Mouse (Mus musculus) ES-Bruce4 (cell line): ENCODE data around the gene Cldn20. TPM values are rescaled to one million over a fixed set of nuclear protein-coding genes. Genes with fewer than 3 reads are reported as not detected.

Experiments
- H3K27ac ChIP-seq: 2 replicates; pipeline ENCODE4 v1.5.1; 2012; ENCODE audit warnings: low read length, inconsistent platforms; ENCODE audit not compliant: insufficient read depth
- H3K27me3 ChIP-seq: 2 replicates; pipeline ENCODE4 v1.6.1; 2012; ENCODE audit warnings: mild to moderate bottlenecking, low read length, inconsistent platforms; ENCODE audit not compliant: control insufficient read depth, poor library complexity, insufficient read depth, severe bottlenecking
- H3K36me3 ChIP-seq: 2 replicates; pipeline ENCODE4 v1.6.1; 2012; ENCODE audit warnings: inconsistent platforms, mild to moderate bottlenecking, low read length, moderate library complexity; ENCODE audit not compliant: control insufficient read depth, poor library complexity, insufficient read depth, severe bottlenecking
- H3K4me1 ChIP-seq: one replicate; pipeline ENCODE4 v1.8.1; 2011; ENCODE audit warnings: low read length; ENCODE audit not compliant: control insufficient read depth, insufficient read depth
- H3K4me3 ChIP-seq: 2 replicates; pipeline ENCODE4 v1.5.1; 2011; ENCODE audit warnings: low read depth, mild to moderate bottlenecking, low read length
- H3K9ac ChIP-seq: 2 replicates; pipeline ENCODE4 v1.6.1; 2012; ENCODE audit warnings: low read depth, mild to moderate bottlenecking, inconsistent platforms; ENCODE audit not compliant: poor library complexity, severe bottlenecking
- H3K9me3 ChIP-seq: replicated peaks from 2 replicates; pipeline ENCODE4 v1.6.1; 2012; ENCODE audit warnings: mild to moderate bottlenecking, low read length, inconsistent platforms; ENCODE audit not compliant: control insufficient read depth, poor library complexity, insufficient read depth, severe bottlenecking
- CTCF ChIP-seq: IDR thresholded peaks from one replicate; pipeline ENCODE4 v1.8.1; 2011; ENCODE audit warnings: low read depth, low read length
- EP300 ChIP-seq: IDR thresholded peaks from 2 replicates; pipeline ENCODE4 v1.6.1; 2011; ENCODE audit warnings: low read depth, low read length; ENCODE audit not compliant: insufficient read depth
- POLR2A ChIP-seq: IDR thresholded peaks from one replicate; pipeline ENCODE4 v1.8.1; 2011; ENCODE audit warnings: low read length; ENCODE audit not compliant: insufficient read depth
- polyA plus RNA-seq: library from polyadenylated mRNA; stranded (reverse); fragments of >200 nt; gene quantifications from 2 replicates; pipeline ENCODE4 v1.2.4, GENCODE M21; 2011; ENCODE audit warnings: low read depth; ENCODE audit not compliant: missing spikeins, insufficient read depth, insufficient read length

The Cldn20 gene
- polyA plus RNA-seq, 1 experiment, result not detected

GRCm38 (mm10) chr17:3491065-3491464, 41.3 kb upstream of the Cldn20 start:
- Histone ChIP-seq H3K27ac (no peak overlapping the region), H3K9ac (no peak overlapping the region), H3K4me3 (no peak overlapping the region), H3K27me3 (no peaks in the 10 kb centered on the region), H3K9me3 (no peaks in the 10 kb centered on the region), H3K36me3 (no peaks in the 10 kb centered on the region), H3K4me1 (no peaks in the 10 kb centered on the region)
- TF ChIP-seq CTCF (no peak), EP300 (no peak), POLR2A (no peak)

- H3K27ac ChIP-seq, result no peak overlapping the region
- TF ChIP-seq POLR2A (no peak), CTCF (no peak), EP300 (no peak)
Observed at GRCm38 (mm10) chr17:3491667-3492066, 40.7 kb upstream of the Cldn20 start.

GRCm38 (mm10) chr17:3495576-3495975, 36.8 kb upstream of the Cldn20 start:
- TF ChIP-seq POLR2A (no peak), CTCF (no peak), EP300 (no peak)
- no peaks in the 10 kb centered on the region for H3K4me1 ChIP-seq
- H3K36me3 ChIP-seq, result no peaks in the 10 kb centered on the region
- H3K9ac ChIP-seq, result no peak overlapping the region
- no peaks in the 10 kb centered on the region for H3K27me3 ChIP-seq
- H3K27ac ChIP-seq, result no peak overlapping the region
- H3K9me3 ChIP-seq, result no peaks in the 10 kb centered on the region
- no peak overlapping the region for H3K4me3 ChIP-seq

More at GRCm38 (mm10) chr17:3491667-3492066, 40.7 kb upstream of the Cldn20 start:
- Histone ChIP-seq H3K36me3 (no peaks in the 10 kb centered on the region), H3K9me3 (no peaks in the 10 kb centered on the region), H3K27me3 (no peaks in the 10 kb centered on the region), H3K4me1 (no peaks in the 10 kb centered on the region), H3K4me3 (no peak overlapping the region), H3K9ac (no peak overlapping the region)

GRCm38 (mm10) chr17:3496080-3496479, 36.3 kb upstream of the Cldn20 start:
- Histone ChIP-seq H3K9me3 (no peaks in the 10 kb centered on the region), H3K27ac (no peak overlapping the region), H3K27me3 (no peaks in the 10 kb centered on the region), H3K9ac (no peak overlapping the region), H3K4me3 (no peak overlapping the region), H3K36me3 (no peaks in the 10 kb centered on the region), H3K4me1 (no peaks in the 10 kb centered on the region)
- TF ChIP-seq CTCF (no peak), EP300 (no peak), POLR2A (no peak)

GRCm38 (mm10) chr17:3498086-3498485, 34.3 kb upstream of the Cldn20 start:
- H3K36me3 ChIP-seq, result no peaks in the 10 kb centered on the region
- no peaks in the 10 kb centered on the region for H3K4me1 ChIP-seq
- no peaks in the 10 kb centered on the region for H3K9me3 ChIP-seq
- H3K27me3 ChIP-seq, result no peaks in the 10 kb centered on the region
- no peak overlapping the region for H3K9ac ChIP-seq
- no peak overlapping the region for H3K4me3 ChIP-seq
- TF ChIP-seq EP300, result no peak
- TF ChIP-seq CTCF, result peak; percentile 62
- no peak overlapping the region for H3K27ac ChIP-seq

GRCm38 (mm10) chr17:3498580-3498979, 33.8 kb upstream of the Cldn20 start:
- TF ChIP-seq EP300, result no peak
- no peak for TF ChIP-seq POLR2A
- TF ChIP-seq CTCF, result no peak
- H3K4me1 ChIP-seq, result no peaks in the 10 kb centered on the region
- no peak overlapping the region for H3K4me3 ChIP-seq
- H3K9ac ChIP-seq, result no peak overlapping the region
- no peak overlapping the region for H3K27ac ChIP-seq
- no peaks in the 10 kb centered on the region for H3K9me3 ChIP-seq
- H3K36me3 ChIP-seq, result no peaks in the 10 kb centered on the region
- H3K27me3 ChIP-seq, result no peaks in the 10 kb centered on the region
